In genomic region chr6:81765831-81766230, GRCm38 (mm10) we compare ENCODE assay signal across 17 mouse cellular contexts.
DNase-seq lines count a peak whose midpoint lies in the region; ATAC-seq lines count a peak whose summit lies in the region.
"Had no signal": no experiment of that assay in that cellular context is flagged by ENCODE, and none has a peak within 500 bp of the region (broad histone marks: within the 10 kb centered on the region; RNA-seq: fewer than 3 reads in every experiment).

No protein-coding gene starts in this region.

- DNase-seq in embryonic facial prominence, embryonic 14.5 days (ENCODE audit: low spot score) = peak; percentile 11
- no peak for DNase-seq in embryonic facial prominence, embryonic 10.5 days (ENCODE audit: low spot score)
- DNase-seq in hindbrain, embryonic 10.5 days (ENCODE audit: low spot score) = no peak
- DNase-seq in lung, postnatal 10 days = peak; percentile 12
- no peak for DNase-seq in lung, postnatal 36 days
- DNase-seq in c-Kit-positive CD71-positive TER-119-positive erythroid progenitor cells, embryonic 14.5 days (ENCODE audit: low spot score) = no peak
- DNase-seq: gastrocnemius, postnatal 10 days; heart, adult 18-20 months; kidney, adult 18-20 months; thymus, postnatal 14 days had no signal

- WGBS in embryonic facial prominence, embryonic 14.5 days = 81% methylated on average over 7 of the region's 7 CpGs
- 93% methylated on average over 7 of the region's 7 CpGs for WGBS in embryonic facial prominence, embryonic 10.5 days
- WGBS in hindbrain, embryonic 15.5 days = 73% methylated on average over 7 of the region's 7 CpGs
- WGBS in hindbrain, embryonic 10.5 days = 95% methylated on average over 7 of the region's 7 CpGs

- H3K4me3 ChIP-seq in embryonic facial prominence, embryonic 14.5 days (ENCODE audit: low read depth, low read length) = no peak overlapping the region
- no peak overlapping the region for H3K4me3 ChIP-seq in embryonic facial prominence, embryonic 10.5 days
- no peak overlapping the region for H3K4me3 ChIP-seq in hindbrain, embryonic 15.5 days
- no peak overlapping the region for H3K4me3 ChIP-seq in hindbrain, embryonic 10.5 days
- H3K4me3 ChIP-seq: embryonic facial prominence, embryonic 15.5 days; left cerebral cortex, adult 2 months; midbrain, embryonic 15.5 days; neural tube, embryonic 15.5 days had no signal

- no peak overlapping the region for H3K9ac ChIP-seq in embryonic facial prominence, embryonic 14.5 days (ENCODE audit: low read depth, low read length)
- no peak overlapping the region for H3K9ac ChIP-seq in hindbrain, embryonic 15.5 days
- H3K9ac ChIP-seq: embryonic facial prominence, embryonic 15.5 days; midbrain, embryonic 15.5 days; neural tube, embryonic 15.5 days had no signal

- H3K36me3 ChIP-seq in embryonic facial prominence, embryonic 14.5 days (ENCODE audit: control insufficient read depth, insufficient read depth, low read length) = no peaks in the 10 kb centered on the region
- no peaks in the 10 kb centered on the region for H3K36me3 ChIP-seq in embryonic facial prominence, embryonic 10.5 days (replicated peaks)
- no peaks in the 10 kb centered on the region for H3K36me3 ChIP-seq in hindbrain, embryonic 15.5 days
- no peaks in the 10 kb centered on the region for H3K36me3 ChIP-seq in hindbrain, embryonic 10.5 days
- H3K36me3 ChIP-seq: embryonic facial prominence, embryonic 15.5 days; midbrain, embryonic 15.5 days; neural tube, embryonic 15.5 days had no signal

- no peak overlapping the region for H3K4me2 ChIP-seq in embryonic facial prominence, embryonic 14.5 days (ENCODE audit: low read depth, low read length)
- H3K4me2 ChIP-seq in hindbrain, embryonic 15.5 days = no peak overlapping the region
- H3K4me2 ChIP-seq: embryonic facial prominence, embryonic 15.5 days; liver, embryonic 11.5 days; midbrain, embryonic 15.5 days; neural tube, embryonic 15.5 days had no signal

- H3K27ac ChIP-seq in embryonic facial prominence, embryonic 14.5 days (replicated peaks; ENCODE audit: low read depth, low read length) = no peak overlapping the region
- H3K27ac ChIP-seq in embryonic facial prominence, embryonic 10.5 days (replicated peaks) = no peak overlapping the region
- H3K27ac ChIP-seq in hindbrain, embryonic 15.5 days (replicated peaks) = no peak overlapping the region
- H3K27ac ChIP-seq in hindbrain, embryonic 10.5 days = no peak overlapping the region
- H3K27ac ChIP-seq: embryonic facial prominence, embryonic 15.5 days; kidney, postnatal 0 days; left cerebral cortex, adult 2 months; midbrain, embryonic 15.5 days; neural tube, embryonic 15.5 days had no signal

- no peaks in the 10 kb centered on the region for H3K4me1 ChIP-seq in embryonic facial prominence, embryonic 14.5 days (ENCODE audit: control insufficient read depth, insufficient read depth, low read length)
- H3K4me1 ChIP-seq in embryonic facial prominence, embryonic 10.5 days = no peaks in the 10 kb centered on the region
- 0 out of 2 replicates have a peak, but pooled peaks cover 6% of the 10 kb centered on the region for H3K4me1 ChIP-seq in hindbrain, embryonic 15.5 days (replicated peaks)
- no peaks in the 10 kb centered on the region for H3K4me1 ChIP-seq in hindbrain, embryonic 10.5 days (replicated peaks)
- H3K4me1 ChIP-seq: embryonic facial prominence, embryonic 15.5 days had no signal

- H3K27me3 ChIP-seq in embryonic facial prominence, embryonic 14.5 days (replicated peaks; ENCODE audit: control insufficient read depth, insufficient read depth, low read length) = no peaks in the 10 kb centered on the region
- no peaks in the 10 kb centered on the region for H3K27me3 ChIP-seq in embryonic facial prominence, embryonic 10.5 days (replicated peaks; ENCODE audit: low read depth, poor library complexity, severe bottlenecking)
- H3K27me3 ChIP-seq in hindbrain, embryonic 15.5 days = no peaks in the 10 kb centered on the region
- no peaks in the 10 kb centered on the region for H3K27me3 ChIP-seq in hindbrain, embryonic 10.5 days (ENCODE audit: insufficient read depth, poor library complexity, severe bottlenecking)
- H3K27me3 ChIP-seq: embryonic facial prominence, embryonic 15.5 days; midbrain, embryonic 15.5 days; neural tube, embryonic 15.5 days had no signal

- no peaks in the 10 kb centered on the region for H3K9me3 ChIP-seq in embryonic facial prominence, embryonic 14.5 days (ENCODE audit: control insufficient read depth, low read length)
- H3K9me3 ChIP-seq in embryonic facial prominence, embryonic 10.5 days = no peaks in the 10 kb centered on the region
- no peaks in the 10 kb centered on the region for H3K9me3 ChIP-seq in hindbrain, embryonic 15.5 days
- H3K9me3 ChIP-seq in hindbrain, embryonic 10.5 days = no peaks in the 10 kb centered on the region
- H3K9me3 ChIP-seq: embryonic facial prominence, embryonic 15.5 days; midbrain, embryonic 15.5 days; neural tube, embryonic 15.5 days had no signal

- ATAC-seq in embryonic facial prominence, embryonic 14.5 days (ENCODE audit: low read depth) = no peak
- 0 out of 2 replicates have a peak, but pooled peaks have one; percentile 29 for ATAC-seq in hindbrain, embryonic 15.5 days (ENCODE audit: low FRiP score, low read depth)
- ATAC-seq: midbrain, embryonic 15.5 days had no signal

Comparison
In these comparisons a context has a peak if more than half of its experiments do, and no peak if none do; other contexts are left out.
1. DNase-seq: peak in embryonic facial prominence, embryonic 14.5 days (single experiment) and lung, postnatal 10 days (single experiment); none in embryonic facial prominence, embryonic 10.5 days (single experiment), hindbrain, embryonic 10.5 days (single experiment), lung, postnatal 36 days (single experiment) and c-Kit-positive CD71-positive TER-119-positive erythroid progenitor cells, embryonic 14.5 days (single experiment).